Mouse (Mus musculus) embryonic facial prominence, embryonic 14.5 days (tissue): ENCODE measurements around the gene BC025920. TPM values are rescaled to one million over a fixed set of nuclear protein-coding genes. Genes with fewer than 3 reads are reported as not detected.

Source experiments
- ATAC-seq: fragments of 200-750 bp; cut with Nextera tagmentation; 2 replicates; pipeline ENCODE4 v1.8.0; 2017; ENCODE audit warnings: low read depth, moderate number of reproducible peaks, moderate TSS enrichment
- DNase-seq: peaks from one replicate; pipeline ENCODE4 v3.0.0-alpha.2; 2015; ENCODE audit warnings: low spot score
- H3K27ac ChIP-seq: fragments of 300-500 bp; sonication (generic); replicated peaks from 2 replicates; pipeline ENCODE4 v1.5.1; 2014; ENCODE audit warnings: low read depth, mild to moderate bottlenecking, low read length, moderate library complexity
- H3K27me3 ChIP-seq: fragments of 300-500 bp; sonication (generic); replicated peaks from 2 replicates; pipeline ENCODE4 v1.6.1; 2014; ENCODE audit warnings: low read length; ENCODE audit not compliant: control insufficient read depth, insufficient read depth
- H3K36me3 ChIP-seq: fragments of 300-500 bp; sonication (generic); 2 replicates; pipeline ENCODE4 v1.6.1; 2014; ENCODE audit warnings: low read length, mixed read lengths; ENCODE audit not compliant: control insufficient read depth, insufficient read depth
- H3K4me1 ChIP-seq: fragments of 300-500 bp; sonication (generic); 2 replicates; pipeline ENCODE4 v1.6.1; 2014; ENCODE audit warnings: antibody characterized with exemption, low read length; ENCODE audit not compliant: control insufficient read depth, insufficient read depth
- H3K4me2 ChIP-seq: fragments of 300-500 bp; sonication (generic); 2 replicates; pipeline ENCODE4 v1.6.1; 2014; ENCODE audit warnings: low read depth, mild to moderate bottlenecking, low read length, moderate library complexity, mixed read lengths
- H3K4me3 ChIP-seq: fragments of 300-500 bp; sonication (generic); 2 replicates; pipeline ENCODE4 v1.5.1; 2014; ENCODE audit warnings: low read depth, mild to moderate bottlenecking, low read length
- H3K9ac ChIP-seq: fragments of 300-500 bp; sonication (generic); 2 replicates; pipeline ENCODE4 v1.6.1; 2014; ENCODE audit warnings: low read depth, mild to moderate bottlenecking, low read length, moderate library complexity, mixed read lengths
- H3K9me3 ChIP-seq: fragments of 300-500 bp; sonication (generic); 2 replicates; pipeline ENCODE4 v1.6.1; 2016; ENCODE audit warnings: low read length; ENCODE audit not compliant: control insufficient read depth
- WGBS: fragments of 180-500 bp; shearing (Covaris S2); extraction: QIAGEN DNeasy Blood & Tissue Kit; methylation state at CpG from one replicate; pipeline ENCODE4 v1.1.7; 2014; 5-methylcytosine and 5-hydroxymethylcytosine counted together
- polyA plus RNA-seq: library from polyadenylated mRNA; unstranded; fragments of >200 nt; fragmentation: Nextera tagmentation; extraction: Ambion mirVana; gene quantifications from 2 replicates; pipeline ENCODE4 v1.2.1, GENCODE M21; 2014

The BC025920 gene
- polyA plus RNA-seq, 1 experiment from 2014 or later = 0.61 TPM

DNA sequence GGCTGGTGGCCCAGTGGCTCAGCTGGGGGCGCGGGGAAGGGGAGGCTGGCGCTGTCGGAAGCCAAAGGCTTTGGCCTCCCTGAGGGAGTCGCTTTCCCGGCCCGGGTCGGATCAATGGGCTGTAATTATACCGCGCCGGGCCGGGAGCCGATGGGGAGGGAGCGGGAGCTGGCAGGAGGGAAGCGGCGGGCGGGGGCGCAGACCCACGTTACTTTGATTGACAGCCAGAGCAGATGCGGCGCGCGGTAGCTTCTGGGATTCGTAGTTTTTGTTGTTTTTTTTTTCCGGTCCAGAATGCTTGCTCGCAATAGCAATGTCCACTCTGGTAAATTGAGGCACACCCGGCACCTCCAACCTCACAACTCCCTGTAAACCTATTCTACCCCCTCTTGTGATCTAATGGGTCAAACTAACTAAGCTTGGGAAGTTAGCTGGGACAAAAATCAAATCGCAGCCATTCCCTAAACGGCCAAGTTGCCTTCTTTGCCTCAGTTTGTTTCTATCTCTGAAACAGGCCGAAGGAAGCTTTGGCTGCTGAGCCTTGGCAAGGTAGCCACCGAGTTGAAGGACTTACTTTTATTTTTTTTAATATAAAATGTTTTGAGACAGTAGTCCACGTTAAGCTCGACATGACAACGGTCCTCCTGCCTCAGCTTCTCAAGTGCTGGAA lies 35.1 kb upstream of the BC025920 start:
- Histone ChIP-seq H3K4me2 (peak overlapping the region; percentile 68), H3K27me3 (0 out of 2 replicates have a peak, but pooled peaks cover 5% of the 10 kb centered on the region), H3K27ac (peak overlapping the region; percentile 89), H3K9me3 (no peaks in the 10 kb centered on the region), H3K9ac (peak overlapping the region; percentile 41; the same call in 1 of the 2 replicates), H3K4me1 (peaks cover 63% of the 10 kb centered on the region), H3K36me3 (peaks cover 13% of the 10 kb centered on the region; the same call in 1 of the 2 replicates), H3K4me3 (peak overlapping the region; percentile 38)
- peak; percentile 99 for DNase-seq
- peak; percentile 71 for ATAC-seq
- under 1% methylated on average over 23 of the region's 34 CpGs for WGBS

DNA sequence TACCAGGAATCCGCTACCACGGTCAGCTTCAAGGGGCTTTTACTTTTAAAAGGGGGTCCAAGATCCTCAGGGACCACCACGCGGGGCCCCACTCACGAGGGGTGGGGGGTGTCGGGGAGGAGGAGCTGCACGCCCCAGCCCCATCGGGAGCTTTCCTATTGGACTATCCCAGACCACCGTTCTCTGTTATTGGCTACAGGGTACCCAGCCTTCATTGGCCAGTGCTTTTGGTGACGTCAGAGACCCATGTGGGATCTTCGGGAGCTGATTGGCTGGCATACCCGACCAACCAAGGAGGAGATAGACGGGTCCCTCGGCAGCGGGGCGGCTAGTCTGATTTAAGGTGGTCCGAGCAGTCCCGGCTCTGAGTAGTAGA lies 34.6 kb upstream of the BC025920 start:
- peak; percentile 93 for ATAC-seq
- H3K36me3 ChIP-seq = 0 out of 2 replicates have a peak, but pooled peaks cover 9% of the 10 kb centered on the region
- peak overlapping the region; percentile 68 for H3K4me2 ChIP-seq
- 0 out of 2 replicates have a peak, but pooled peaks cover 5% of the 10 kb centered on the region for H3K27me3 ChIP-seq
- no peaks in the 10 kb centered on the region for H3K9me3 ChIP-seq
- peak overlapping the region; percentile 22; the same call in 1 of the 2 replicates for H3K9ac ChIP-seq
- peaks cover 67% of the 10 kb centered on the region for H3K4me1 ChIP-seq
- peak; percentile 100 for DNase-seq
- WGBS = under 1% methylated on average over 18 of the region's 18 CpGs
- peak overlapping the region; percentile 86 for H3K27ac ChIP-seq
- peak overlapping the region; percentile 38 for H3K4me3 ChIP-seq

DNA sequence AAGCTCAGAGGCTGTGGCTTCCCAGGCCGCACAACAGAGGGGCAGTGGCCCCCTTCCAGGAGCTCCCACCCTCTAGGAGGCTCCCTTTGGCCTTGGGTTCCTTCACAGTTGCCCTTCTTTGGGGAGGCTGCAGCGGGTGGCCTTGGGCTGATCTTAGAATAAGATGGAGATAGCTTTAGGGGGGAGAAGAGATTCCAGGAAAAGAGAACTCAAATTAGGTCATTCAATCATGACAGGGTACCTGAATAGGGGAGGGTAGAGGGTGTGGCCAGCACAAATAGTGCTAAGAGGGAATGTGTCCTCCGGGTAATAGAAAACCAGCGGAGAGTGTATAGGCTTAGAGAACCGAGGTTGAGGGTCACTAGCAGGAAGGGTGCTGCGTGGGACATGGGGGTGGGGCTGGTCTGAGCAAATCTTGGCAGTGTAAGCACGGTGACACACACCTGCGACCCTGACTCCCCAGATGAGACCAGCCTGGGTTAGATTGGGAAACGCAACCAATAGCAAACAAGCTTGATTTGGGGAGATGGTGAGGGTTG lies 33.9 kb upstream of the BC025920 start:
- peak overlapping the region; percentile 68 for H3K4me2 ChIP-seq
- H3K9ac ChIP-seq = 0 out of 2 replicates have a peak overlapping the region, but pooled peaks have one; percentile 40
- no peak for ATAC-seq
- H3K4me1 ChIP-seq = peaks cover 67% of the 10 kb centered on the region
- WGBS = 9% methylated on average over 9 of the region's 9 CpGs
- H3K36me3 ChIP-seq = peaks cover 9% of the 10 kb centered on the region; the same call in 1 of the 2 replicates
- H3K27me3 ChIP-seq = 0 out of 2 replicates have a peak, but pooled peaks cover 5% of the 10 kb centered on the region
- no peak for DNase-seq
- peak overlapping the region; percentile 24 for H3K4me3 ChIP-seq
- H3K27ac ChIP-seq = peak overlapping the region; percentile 73
- no peaks in the 10 kb centered on the region for H3K9me3 ChIP-seq

DNA sequence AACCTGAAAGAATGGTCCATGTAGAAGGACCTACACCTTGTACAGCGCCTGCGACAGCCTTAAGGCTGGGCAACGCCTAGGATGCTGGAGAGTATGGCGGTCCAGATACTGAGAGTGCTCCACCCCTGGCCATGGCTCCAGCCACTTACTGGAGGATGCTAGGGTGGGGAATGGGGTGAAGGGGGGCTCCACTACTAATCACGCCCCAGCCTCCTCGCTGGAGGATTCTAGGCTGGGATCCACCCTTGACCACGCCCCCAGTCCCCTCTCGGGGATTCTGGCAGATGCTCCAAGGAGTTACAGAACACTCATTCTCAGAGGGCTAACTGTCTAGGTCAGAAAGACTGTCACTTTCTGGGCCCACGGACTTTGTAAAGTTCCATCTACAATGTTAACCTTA lies 33.1 kb upstream of the BC025920 start:
- no peak for ATAC-seq
- WGBS = 13% methylated on average over 8 of the region's 9 CpGs

DNA sequence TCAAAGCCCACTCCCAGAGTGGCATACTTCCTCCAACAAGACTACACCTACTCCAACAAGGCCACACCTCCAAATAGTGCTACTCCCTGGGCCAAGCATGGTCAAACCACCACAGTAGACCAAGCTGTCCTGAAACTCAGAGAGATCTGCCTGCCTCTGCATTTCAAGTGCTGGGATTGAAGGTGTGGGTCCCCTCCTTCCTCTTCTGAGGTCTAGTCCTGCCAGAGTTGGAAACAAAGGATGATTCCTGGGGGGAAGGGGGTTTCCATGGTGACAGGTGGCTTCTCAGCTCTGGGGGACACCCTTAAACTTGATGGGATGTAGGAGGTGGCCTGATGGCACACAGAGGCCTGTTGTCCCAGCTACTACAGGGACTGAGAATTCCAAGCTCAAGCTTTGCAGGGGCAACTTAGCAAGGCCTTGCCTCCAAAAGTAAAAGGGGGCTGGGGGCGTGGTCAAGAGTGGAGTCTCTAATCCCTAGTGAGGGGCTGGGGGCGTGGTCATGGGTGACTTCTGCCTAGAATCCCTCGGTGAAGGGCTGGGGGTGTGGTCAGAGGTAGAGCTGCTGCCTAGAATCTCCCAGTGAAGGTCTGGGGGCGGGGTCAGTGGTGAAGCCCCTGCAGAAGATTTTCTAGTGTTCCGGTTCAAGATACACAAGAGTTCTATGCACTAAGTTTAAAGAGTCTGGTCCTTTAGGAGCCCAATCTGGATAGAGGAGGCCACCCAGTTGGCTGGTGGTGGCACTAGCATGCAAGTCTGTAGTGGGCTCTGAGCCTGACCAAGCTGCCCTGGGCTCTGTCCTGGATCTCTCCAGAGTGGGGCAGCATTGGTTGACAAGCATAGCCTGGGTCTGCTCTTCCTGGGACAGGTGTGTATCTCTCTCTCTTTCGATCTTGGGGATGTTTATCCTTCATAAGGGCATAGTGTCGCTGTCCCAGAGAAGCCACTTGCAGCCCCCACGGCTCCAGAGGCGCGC lies 31.7 kb upstream of the BC025920 start, which contains the start of gene Tle2:
Gene Tle2 (plus strand): TSS at position 481 of the 976 bp plus-strand sequence.
- Histone ChIP-seq H3K9me3 (no peaks in the 10 kb centered on the region), H3K4me3 (peak within 1 kb of the TSS; percentile 68), H3K4me1 (peaks cover 51% of the 10 kb centered on the region), H3K4me2 (peak within 1 kb of the TSS; percentile 89), H3K27me3 (0 out of 2 replicates have a peak, but pooled peaks cover 5% of the 10 kb centered on the region), H3K27ac (peak within 1 kb of the TSS; percentile 58), H3K36me3 (peaks cover 12% of the 10 kb centered on the region; the same call in 1 of the 2 replicates), H3K9ac (peak within 1 kb of the TSS; percentile 78)
- no peak for ATAC-seq
- 24% methylated on average over 10 of the region's 10 CpGs for WGBS
- DNase-seq = no peak

More for the DNA sequence above, 33.1 kb upstream of the BC025920 start:
- Histone ChIP-seq H3K9ac (no peak overlapping the region), H3K4me1 (peaks cover 65% of the 10 kb centered on the region), H3K9me3 (no peaks in the 10 kb centered on the region), H3K4me2 (peak overlapping the region; percentile 68), H3K27ac (peak overlapping the region; percentile 73; the same call in 1 of the 2 replicates), H3K27me3 (0 out of 2 replicates have a peak, but pooled peaks cover 5% of the 10 kb centered on the region), H3K36me3 (peaks cover 12% of the 10 kb centered on the region; the same call in 1 of the 2 replicates), H3K4me3 (no peak overlapping the region)
- DNase-seq = no peak

DNA sequence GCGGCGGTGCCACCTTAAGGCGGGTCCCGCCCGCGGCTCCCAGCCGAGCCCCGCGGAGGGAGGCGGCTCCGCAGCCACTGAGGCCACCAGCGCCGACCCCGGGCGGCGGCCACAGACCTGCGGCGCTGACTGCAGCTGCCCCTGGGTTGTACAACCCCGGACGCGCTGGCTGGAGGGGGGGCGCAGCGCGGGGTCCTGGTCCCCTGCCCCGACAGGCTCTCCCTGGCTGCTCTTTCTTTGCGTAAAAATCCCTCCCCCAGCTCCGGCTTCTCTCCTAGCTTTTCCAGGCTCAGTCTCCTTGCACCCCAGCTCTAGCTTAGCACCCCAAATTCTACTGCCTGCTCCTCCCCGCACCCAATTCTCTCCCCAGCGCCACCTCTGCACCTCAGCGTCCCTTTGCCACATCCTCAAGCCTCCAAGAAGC lies 30.9 kb upstream of the BC025920 start:
- Histone ChIP-seq H3K4me1 (peaks cover 43% of the 10 kb centered on the region), H3K27ac (peak overlapping the region; percentile 58)
- no peak for DNase-seq

DNA sequence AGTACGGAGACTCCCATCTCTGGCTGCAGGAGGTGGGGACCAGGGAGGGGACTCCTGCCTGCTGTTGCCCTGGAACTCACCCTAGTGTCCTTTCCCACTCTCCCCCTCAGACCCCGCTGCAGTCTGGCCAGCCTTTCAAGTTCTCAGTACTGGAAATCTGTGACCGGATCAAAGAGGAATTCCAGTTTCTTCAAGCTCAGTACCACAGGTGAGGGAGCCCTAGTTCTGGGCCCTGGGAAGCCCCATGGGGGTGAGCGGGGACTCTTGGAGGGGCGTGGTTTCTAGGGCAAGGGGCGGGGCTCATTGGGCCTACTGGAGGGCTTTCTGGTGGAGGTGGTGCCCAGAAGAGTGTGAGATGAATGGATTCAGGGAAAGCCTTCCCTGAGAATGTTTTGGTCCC lies 30.4 kb upstream of the BC025920 start:
- under 1% methylated on average over 6 of the region's 6 CpGs for WGBS
- Histone ChIP-seq H3K4me1 (peaks cover 38% of the 10 kb centered on the region), H3K9me3 (no peaks in the 10 kb centered on the region), H3K36me3 (peaks cover 12% of the 10 kb centered on the region; the same call in 1 of the 2 replicates), H3K9ac (peak overlapping the region; percentile 78), H3K27ac (peak overlapping the region; percentile 58), H3K4me2 (peak overlapping the region; percentile 89), H3K4me3 (peak overlapping the region; percentile 68), H3K27me3 (0 out of 2 replicates have a peak, but pooled peaks cover 5% of the 10 kb centered on the region)
- ATAC-seq = no peak
- DNase-seq = no peak

More for the DNA sequence above, 30.9 kb upstream of the BC025920 start:
- Histone ChIP-seq H3K36me3 (peaks cover 12% of the 10 kb centered on the region; the same call in 1 of the 2 replicates), H3K4me3 (peak overlapping the region; percentile 68), H3K27me3 (0 out of 2 replicates have a peak, but pooled peaks cover 5% of the 10 kb centered on the region), H3K9me3 (no peaks in the 10 kb centered on the region), H3K9ac (peak overlapping the region; percentile 78), H3K4me2 (peak overlapping the region; percentile 89)
- WGBS = under 1% methylated on average over 29 of the region's 30 CpGs
- no peak for ATAC-seq

DNA sequence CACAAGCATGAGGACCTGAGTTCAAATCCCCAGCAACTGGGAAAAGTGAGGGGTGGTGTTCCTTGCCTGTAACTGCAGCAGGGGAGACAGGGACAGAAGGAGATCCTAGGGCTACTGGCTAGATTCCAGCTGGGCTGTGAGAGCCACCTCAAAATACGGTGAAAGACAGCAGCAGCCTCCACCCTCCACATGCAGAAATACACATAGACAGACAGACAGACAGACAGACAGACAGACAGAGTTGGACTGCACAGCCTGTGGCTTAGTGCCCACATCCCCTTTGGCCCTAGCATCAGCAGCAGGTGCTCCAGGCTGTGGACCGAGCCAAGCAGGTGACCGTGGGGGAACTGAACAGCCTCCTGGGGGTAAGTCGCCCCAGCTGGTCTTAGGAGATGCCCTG lies 26.1 kb upstream of the BC025920 start:
- Histone ChIP-seq H3K27ac (no peak overlapping the region), H3K9me3 (no peaks in the 10 kb centered on the region), H3K4me1 (peaks cover 20% of the 10 kb centered on the region), H3K36me3 (peaks cover 40% of the 10 kb centered on the region), H3K4me2 (no peak overlapping the region; the same call in 1 of the 2 replicates), H3K4me3 (no peak overlapping the region), H3K9ac (no peak overlapping the region), H3K27me3 (no peaks in the 10 kb centered on the region)
- ATAC-seq (no peak), DNase-seq (no peak)
- 48% methylated on average over 2 of the region's 4 CpGs for WGBS
